Mouse (Mus musculus): ENCODE data around the gene Nup88.

DNA sequence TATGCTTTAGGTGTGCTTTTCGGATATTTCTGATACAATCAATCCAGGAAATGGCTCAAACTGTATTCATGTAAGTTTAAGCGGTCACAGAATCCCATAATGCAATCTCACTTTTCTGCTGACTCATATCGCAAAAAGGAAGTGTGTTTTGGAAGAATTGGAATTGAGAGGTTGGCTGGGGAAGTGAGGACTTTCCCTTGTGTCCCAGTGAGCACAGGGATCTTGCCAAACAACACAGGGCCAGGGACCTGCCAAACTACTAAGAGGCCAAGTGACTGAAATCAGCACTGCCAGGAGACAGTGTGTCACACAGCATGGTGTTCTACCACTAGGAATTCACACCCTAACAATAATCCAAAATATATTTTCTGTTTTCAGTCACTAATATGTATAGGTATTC, 38.5 kb upstream of the Nup88 start:
- TF ChIP-seq EP300 (IDR thresholded peaks at IDR 0.05; ENCODE audit: low read depth) (no peak), CTCF (IDR thresholded peaks at IDR 0.05; ENCODE audit: low read depth) (no peak)

Data from liver, embryonic 14.5 days (tissue).